Mouse (Mus musculus): Measurements from ENCODE around the gene Tspan18.

Gene Tspan18

DNA sequence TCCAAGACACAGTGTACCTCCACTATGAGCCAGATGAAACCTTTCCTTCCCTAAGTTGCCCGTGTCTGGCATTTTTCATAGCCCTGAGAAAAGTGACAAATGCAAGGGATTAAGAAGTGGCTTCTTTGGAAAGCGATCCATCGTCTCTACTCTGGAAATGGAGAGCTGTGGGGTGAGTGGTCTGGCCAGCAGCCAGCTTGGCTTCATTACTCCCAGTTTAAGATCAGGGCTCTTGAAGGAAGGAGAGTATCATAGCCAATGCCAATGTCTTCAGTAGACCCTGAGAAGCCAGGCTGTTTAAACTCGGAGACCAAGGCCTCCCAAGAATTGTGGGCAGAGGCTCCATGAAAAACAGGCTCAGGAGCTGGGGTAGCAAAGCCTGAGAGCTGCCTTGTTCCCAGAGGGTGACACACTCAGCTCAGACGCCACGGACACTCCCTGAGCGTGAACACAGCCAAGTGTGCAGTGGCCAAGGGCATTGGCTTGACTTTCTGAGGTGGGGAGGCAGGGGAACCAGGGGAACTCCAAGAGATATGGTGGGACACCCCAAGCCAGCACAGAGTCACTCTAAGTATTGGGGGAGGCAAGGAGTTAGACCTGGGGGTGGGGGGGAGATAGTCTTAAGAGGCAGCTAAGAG, 115.8 kb downstream of the Tspan18 start:
- DNase-seq (ENCODE audit: low spot score in 2 of 2) = no peak

DNA sequence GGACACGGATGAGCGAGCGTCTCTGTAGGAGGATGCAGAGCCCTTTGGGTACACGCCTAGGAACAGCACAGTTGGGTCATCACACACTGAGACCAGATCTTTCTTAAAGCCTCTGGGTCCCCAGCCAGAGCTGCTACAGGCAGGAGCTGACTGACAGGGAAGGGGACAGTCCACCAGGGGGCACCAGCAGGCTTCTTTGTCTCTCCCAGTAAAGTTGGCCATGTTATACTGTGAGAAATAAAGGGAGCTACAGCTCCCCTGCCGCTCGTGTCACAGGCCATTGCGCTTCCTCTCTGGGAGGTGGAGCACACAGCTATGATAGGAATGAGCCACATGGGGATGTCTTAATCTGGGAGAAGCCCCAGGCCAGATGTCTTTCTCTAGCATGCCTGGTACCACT, 117.3 kb downstream of the Tspan18 start:
- DNase-seq (ENCODE audit: low spot score in 2 of 2) = peak; percentile 88 to 90

DNA sequence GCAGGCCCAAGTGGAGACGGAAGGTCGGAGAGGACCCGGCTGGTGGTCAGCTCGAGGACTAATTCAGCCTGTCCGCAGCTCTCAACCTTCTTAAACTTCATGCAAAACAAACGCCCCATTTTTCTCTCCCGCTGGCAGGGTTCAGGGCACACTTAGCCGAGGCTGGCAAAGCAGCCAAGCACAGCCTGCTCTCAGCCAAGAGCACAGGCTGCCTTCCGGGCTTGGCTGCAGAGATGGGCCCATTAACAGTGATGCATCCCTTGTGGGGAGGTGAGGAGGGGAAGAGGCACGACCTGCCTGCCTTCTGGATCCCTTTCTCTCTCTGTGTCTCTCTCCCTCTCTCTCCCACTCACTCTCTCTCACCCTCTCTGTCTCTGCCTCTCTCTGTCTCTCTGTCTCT, 118.5 kb downstream of the Tspan18 start:
- DNase-seq (ENCODE audit: low spot score in 2 of 2) = no peak

DNA sequence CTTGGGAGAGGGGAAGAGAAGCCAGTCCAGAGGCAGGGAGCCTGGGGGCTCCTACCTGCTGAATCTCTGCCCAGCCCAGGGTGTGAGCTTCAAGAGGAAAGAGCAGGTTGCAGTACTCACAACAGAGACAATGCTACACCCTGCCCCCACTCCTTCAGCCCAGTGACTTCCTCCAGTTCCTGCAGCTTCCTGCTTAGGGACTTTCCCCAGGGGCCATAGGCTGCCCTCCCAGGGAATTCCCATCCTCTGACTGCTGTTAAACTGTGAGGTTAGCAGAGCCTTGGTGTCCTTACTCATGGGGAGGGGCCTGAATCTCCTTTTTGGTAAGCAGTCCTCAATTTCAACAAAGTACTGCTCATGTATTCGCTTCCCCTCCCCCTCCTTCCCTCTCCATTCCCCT, 120.1 kb downstream of the Tspan18 start:
- no peak for DNase-seq (ENCODE audit: low spot score in 2 of 2)

DNA sequence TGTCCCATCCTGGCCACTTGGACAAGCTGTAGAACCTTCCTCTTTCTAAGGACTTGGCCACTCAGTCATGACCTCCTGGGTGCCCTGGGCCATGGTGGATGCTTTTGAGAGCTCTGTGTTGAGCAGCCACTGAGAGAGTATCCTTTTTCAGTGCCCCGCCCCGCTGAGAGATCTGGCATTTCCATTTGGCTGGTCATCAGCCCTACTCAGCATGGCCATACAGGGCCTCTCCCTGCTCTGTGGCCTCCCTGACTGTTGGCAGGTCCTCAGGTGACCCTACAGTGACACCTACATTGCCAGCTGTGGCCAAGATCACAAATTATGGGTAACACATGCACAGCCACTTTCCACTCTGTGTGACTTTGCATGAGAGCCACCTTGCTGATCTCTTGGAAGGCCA, 121.4 kb downstream of the Tspan18 start:
- DNase-seq (ENCODE audit: low spot score in 2 of 2) = no peak

DNA sequence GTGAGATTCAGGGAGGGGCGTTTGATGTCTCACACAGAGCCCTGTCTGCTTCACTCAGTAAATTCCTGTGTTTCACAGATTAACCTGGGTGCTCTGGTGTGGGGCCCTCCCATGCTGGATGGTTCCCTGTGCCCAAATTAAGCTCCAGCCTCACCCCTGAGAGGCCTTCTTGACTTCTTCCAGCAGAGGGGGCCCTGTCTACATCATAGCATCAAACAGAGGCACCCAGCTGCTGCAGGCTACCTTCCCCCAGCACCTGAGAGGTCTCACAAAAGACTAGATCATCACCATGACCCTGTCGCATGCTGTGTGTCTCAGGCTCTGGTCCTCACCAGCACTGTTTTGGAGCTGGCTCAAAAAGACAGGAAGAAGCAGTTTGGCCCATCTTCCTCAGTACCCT, 121.9 kb downstream of the Tspan18 start:
- no peak for DNase-seq (ENCODE audit: low spot score in 2 of 2)

DNA sequence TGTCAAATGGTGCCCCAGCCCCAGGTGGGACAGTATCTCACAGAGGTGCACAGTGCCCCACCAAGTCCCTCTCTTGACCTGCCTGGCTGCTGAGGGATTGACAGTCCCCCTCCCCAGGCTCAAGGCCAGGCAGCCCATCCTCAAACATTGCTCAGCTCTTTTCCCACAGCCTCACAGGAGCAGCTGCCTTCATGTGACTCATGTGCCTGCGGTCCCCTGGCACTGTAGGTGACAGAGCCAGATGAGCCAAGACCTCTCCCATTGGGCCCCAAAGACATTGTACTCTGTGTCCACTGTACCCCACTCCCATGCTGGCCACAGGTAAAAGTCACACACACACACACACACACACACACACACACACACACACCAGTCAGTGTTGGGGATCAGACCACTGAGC, 128.2 kb downstream of the Tspan18 start:
- no peak for DNase-seq (ENCODE audit: low spot score in 2 of 2)

DNA sequence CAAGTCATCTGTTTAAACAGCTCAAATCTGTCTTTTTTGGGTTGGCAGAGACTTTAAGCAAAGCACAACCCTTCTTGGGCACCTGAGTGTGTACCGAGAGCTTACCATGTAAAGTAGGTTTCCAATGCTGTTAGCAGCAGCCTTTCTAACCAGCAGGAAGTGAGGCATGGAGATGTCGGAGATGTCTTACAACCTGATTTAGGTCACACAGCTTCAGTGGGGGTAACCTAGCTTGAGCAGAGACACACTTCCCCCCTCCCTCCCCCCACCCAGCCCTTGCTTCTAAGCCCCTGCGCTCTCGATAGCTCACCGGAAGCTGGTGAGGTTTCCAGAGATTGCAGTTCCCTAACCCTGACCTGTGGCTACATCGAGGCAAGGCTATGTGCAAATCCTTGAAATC, 129.7 kb downstream of the Tspan18 start:
- no peak for DNase-seq (ENCODE audit: low spot score in 2 of 2)

DNA sequence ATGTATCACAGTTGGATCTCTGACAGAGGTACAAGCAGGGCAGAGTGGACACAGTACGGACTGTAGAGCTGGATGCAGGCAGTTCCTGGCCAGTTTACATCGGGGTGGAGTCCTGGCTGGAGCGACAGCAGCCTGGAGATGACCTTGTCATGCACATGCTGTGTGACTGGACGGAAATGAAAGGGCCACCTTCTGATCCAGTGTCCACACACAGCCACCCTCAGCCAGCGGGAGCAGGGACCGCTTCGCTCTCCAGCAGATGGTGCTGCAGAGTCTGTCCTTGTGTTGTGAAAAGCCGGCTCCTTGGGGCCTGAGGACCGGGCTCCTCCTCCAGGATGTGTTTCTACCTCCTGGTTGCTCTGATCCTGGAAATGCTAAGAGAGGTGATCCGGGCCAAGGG, 130.6 kb downstream of the Tspan18 start:
- peak in 1 of 2 experiments; percentile 63 for DNase-seq (ENCODE audit: low spot score in 2 of 2)

DNA sequence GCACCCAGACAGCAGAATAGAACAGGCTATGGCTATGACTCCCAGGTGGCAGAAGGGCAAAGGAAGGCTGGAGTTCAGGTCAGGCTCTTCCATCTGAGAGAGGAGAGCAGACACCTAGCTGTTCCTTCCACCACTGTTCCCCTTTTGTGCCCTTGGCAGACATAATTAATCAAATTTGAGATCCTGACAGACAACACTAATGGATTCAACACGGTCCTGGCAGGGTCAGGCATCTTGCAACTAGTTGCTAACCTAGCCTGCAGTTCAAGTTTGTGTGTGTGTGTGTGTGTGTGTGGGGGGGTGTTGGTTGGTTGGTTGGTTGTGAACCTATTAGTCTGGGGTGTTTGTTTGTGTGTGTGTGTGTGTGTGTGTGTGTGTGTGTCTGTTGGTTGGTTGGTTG, 131.5 kb downstream of the Tspan18 start:
- DNase-seq (ENCODE audit: low spot score in 2 of 2) = no peak

DNA sequence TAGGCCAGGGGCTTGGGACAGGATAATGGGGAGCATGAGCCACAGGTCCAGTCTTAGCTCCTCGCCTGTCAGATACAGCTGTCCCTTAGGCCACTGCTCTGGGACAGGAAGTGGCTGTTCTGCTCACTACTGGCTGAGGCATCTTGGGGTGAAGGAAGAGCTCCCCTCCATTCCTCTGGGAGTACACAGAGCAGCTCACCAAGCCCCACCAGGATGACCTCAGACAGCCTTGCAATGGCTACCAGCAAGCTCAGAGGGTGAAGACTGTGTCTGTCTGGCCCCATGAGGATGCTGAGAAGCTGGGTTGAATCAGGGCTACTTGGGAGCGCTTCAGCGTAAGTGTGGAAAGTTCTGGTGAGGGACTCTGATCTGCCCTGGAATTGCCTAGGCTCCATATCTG, 132.3 kb downstream of the Tspan18 start:
- DNase-seq (ENCODE audit: low spot score in 2 of 2) = no peak

DNA sequence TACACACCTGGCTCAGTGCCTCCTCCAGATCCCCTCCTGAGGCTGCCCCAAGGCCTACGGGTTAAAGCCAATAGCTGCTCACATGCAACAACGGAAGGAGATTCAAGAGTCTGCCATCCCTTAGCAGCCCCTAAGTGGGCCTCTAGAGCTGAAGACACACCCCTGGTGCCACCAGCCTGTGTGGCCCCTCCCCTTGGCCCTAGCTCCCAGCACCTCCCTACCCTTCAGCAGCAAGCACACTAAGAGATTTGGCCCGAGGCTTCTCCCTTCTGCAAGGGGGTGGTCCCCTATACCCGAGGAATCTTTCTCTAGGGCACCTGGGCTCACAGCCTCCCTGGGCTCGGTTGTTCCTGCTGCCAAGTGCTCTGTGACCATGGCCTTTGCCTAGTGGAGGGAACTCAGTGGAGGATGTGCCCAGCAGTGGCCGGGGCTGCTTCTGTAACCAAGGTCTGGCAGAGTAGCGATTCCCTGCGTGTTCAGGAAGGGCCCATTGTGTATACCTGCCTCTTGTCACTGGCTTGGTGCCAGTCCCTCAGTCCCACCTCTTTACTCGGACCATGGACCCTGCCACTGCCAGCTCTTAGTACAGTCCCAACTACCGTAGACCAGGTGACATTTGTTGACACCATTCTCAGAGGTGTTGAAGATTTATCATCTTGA, 133.5 kb downstream of the Tspan18 start:
- no peak for DNase-seq (ENCODE audit: low spot score in 2 of 2)

DNA sequence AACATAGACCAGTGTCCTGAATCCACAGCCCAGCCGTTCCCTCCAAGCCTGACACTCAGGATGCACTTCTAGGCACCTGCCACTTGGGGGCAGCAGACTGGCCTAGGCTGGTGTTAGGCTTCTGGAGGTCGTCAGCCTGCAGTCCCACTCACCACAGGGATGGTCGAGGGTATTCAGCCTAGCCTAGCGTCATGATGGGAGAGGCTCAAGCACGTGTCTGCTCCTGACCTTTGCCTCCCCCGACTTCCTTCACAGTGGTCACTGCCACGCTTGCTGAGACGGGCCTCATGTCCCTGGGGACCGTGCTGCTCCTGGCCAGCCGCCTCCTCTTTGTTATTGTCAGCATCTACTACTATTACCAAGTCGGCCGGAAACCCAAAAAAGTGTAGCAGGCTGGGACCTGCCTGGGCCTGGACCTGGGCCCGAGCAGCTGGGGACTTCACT, 134.8 kb downstream of the Tspan18 start:
- DNase-seq (ENCODE audit: low spot score in 2 of 2) = peak in 1 of 2 experiments; percentile 41

DNA sequence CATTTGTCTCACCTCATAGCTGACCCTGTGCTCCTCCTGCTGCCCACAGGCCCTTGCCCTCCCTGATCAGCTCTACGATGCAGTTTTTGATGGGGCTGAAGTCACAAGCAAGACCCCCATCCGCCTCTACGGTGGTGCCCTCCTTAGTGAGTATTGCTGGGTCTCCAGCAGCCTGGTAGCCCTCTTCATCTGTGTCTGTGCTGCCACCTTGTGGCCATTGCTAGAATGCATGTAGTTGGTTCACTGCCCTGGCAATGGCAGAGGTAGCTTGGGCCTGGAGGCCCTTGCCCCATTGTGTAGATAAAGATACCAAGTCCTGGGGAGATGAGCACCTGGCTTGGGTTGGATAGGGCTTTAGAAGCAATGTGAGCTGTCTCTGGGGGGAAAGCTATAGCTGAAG, 135.5 kb downstream of the Tspan18 start:
- DNase-seq (ENCODE audit: low spot score in 2 of 2) = peak; percentile 95 to 96

DNA sequence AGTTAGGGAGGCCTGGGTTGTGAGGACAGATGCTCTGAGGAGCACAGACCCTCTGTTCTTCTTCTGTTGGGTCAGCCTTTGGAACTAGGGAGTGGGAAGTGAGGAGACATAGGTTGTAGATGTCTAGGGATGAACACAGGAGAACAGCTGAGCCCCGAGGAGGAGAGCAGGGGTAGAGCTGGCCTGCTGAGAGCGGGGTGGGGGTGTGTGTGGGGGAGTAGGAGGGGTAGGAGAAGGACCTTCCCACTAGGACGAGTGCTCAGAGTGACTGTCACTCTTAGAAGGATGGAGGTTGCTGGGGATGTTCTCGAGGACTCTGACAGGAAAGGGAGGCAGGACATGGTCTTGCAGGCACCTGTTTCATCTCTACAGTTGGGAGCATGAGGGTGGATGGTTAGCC, 140.5 kb downstream of the Tspan18 start:
- no peak for DNase-seq (ENCODE audit: low spot score in 2 of 2)

DNA sequence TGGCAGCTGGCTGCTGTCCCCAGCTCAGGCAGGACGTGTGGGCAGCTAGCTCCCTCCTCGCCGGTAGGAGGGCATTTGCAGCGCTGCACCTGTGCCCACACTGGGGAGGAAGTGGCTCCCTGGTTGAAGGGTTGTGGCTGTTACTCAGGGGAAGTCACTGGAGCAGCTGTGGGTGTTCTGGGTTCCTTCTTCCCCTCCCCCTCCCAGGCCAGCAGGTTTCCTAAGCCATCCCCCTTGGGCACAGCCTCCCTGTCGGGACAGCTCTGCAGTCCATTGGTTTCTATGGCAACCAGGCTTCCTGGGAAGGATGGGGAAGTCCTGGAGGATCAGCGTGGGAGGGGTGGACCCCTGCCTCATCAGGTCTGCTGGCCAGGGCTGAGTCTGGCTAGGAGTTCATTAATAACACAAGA, 141.6 kb downstream of the Tspan18 start:
- DNase-seq (ENCODE audit: low spot score in 2 of 2) = no peak

DNA sequence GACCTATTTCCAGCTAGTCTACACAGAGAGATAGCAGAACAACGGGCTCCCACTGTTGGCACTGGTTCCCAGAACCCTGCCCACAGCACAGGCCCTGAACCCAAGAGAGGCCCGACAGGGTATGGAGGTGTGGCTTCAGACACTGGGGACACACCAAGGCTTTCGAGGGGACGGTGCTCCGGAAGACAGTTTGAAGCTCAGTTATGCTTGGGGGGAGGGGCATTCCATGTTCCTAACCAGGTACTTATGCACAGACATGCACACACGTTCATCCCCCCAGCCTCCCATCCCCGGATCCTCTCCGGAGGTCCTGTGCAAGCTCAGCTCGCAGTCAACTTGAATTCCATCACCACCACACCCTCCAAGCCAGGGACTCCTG, 142.1 kb downstream of the Tspan18 start:
- no peak for DNase-seq (ENCODE audit: low spot score in 2 of 2)

DNA sequence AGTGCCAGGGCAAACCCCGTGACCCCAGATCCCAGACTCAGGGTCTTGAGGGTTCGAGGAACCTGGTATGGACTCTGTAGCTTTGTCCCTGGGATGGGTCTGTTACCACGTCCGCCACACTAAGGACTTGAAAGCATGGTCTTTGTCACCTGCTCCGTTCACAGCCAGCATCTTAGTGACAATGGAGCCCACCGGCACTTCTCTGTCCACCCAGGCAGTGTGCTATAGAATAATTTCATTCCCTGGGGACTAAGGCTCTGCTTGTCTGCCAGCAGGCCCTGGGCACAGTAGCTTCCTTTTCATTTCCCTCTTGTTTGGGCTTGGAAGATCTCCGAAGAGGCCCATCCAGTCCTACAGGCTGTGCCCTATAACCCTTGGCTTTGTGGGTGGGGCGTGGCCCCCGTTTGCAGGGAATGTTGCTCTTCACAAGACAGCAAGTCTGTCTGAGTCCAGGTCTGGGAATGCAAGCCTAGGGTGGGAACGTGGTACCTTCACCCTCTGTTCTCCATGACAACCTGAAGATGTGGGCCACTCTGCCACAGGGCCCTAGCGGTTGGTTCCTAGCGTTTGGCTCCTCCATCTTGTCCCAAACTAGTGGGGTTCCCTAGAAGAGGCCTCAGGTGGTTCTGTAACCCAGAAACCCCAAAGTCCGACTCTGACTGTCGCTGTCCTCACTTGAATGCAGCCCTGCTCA, 142.7 kb downstream of the Tspan18 start:
- DNase-seq (ENCODE audit: low spot score in 2 of 2) = no peak

DNA sequence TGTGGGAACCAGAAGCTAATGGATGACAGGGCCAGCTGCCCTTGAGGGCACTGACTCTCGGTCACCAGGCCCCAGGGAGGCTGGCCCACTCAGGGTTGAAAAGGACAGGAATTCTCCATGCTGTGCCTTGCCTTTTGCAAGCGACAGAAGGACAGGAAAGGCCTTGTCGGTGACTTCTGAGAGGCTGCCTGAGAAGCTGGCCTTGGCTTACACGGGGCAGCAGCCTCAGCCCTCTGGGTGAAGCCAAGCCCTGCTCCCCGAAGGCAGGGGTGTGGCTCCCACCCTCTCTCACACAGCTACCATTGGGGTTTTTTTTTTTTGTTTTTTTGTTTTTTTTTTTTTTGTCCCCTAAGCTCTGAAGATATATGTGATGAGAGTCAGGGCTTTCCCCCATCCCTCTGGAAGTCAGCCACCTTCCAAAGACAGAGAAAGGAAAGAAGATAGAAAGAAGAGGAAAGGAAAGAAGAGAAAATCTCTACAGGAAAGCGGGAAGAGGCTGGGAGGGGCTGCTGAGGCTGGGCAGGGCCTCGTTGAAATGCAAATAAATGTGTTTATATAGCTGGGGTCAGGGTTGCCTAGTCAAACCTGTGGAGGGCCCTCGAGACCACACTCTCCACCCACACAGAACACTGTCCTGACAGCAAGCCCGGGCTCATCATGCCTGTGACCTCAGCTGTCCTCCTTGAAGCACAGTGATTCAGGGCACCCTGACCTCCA, 143.4 kb downstream of the Tspan18 start:
- no peak for DNase-seq (ENCODE audit: low spot score in 2 of 2)

DNA sequence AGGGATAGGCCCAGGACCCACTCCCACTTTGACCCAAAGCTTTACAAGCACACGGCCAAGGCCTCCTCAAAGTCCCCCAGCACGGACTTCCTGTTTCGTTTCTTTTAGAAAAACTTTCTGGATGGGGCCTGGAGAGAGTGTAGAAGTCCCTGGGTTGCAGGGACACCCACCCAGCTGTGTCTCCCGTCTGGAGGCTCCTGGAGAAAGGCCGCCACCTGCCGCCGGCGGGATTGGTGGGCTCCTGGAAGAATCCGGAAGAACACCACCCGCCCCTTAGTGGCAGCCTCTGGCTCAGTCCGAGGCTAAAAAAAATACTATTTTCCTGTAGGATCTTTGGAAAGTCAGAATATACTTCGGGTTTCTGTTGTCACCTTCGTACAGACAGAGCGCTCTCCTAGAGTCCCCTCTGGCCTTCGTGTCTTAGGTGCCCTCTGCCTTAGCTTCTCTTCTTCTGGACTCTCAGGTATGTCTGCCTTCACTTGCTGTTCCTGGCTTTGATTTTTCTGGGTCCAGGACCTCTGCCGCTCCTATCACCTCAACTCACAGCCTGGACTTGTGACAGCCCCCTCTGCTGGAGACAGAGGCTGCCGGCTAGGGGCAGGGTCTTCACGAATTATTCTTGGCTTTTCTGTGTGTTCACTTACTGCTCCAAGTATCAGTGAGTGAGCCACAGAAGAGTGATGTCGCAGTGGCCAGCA, 145.4 kb downstream of the Tspan18 start:
- peak in 1 of 2 experiments; percentile 52 for DNase-seq (ENCODE audit: low spot score in 2 of 2)

DNA sequence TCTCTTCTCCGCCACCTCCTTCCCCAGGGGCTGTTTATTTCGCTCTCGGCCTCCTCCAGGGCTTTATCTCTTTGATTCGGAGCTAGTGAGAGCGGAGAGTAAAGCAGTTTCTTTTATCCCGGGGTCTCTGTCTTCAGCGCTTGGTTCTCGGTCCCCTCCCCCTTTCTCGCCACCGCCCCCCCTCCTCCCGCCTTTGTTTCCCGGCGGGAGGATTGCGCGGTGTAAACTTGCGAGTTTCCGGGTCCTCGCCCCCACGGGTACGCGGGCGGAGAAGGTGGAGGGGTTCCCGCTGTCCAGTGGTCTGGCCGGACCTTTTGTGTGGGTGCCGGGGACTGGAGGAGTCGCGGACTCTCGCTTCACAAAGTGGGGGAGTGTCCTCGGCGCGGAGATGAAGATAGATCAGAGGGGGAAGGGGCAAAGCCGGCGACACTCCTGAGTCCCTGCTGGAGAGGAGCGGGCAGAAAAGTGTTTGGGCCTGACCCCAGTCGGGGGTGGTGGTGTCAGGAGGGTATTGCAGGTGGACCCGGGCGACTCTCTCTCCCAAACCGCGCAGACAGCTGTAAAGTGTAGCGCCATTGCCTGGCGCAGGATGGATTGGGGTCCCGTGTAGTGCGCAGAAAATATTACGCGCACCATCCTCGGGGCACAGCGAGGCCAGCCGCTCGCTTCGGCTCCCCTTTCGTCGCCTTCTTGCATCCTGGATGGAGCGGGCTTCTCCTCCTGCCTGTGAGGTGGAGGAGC, 146.1 kb downstream of the Tspan18 start:
- no peak for DNase-seq (ENCODE audit: low spot score in 2 of 2)
